Mouse (Mus musculus): ENCODE measurements at regions not wholly inside any gene's neighbourhood (a gene's known extent, or its start where the extent isn't known, plus 50 kb on each side); places are given as distances from the start of the nearest gene placed in this dataset.

GRCm38 (mm10) chr1:41410533-41410932 lies 605.1 kb downstream of the Tmem182 start:
- no peak for DNase-seq (ENCODE audit: low read depth, low spot score)

- no peak for DNase-seq (ENCODE audit: low read depth, low spot score)
These were observed 606.2 kb downstream of the Tmem182 start for GRCm38 (mm10) chr1:41411641-41412040.

GRCm38 (mm10) chr1:41412078-41412477 lies 606.7 kb downstream of the Tmem182 start:
- no peak for DNase-seq (ENCODE audit: low read depth, low spot score)

- DNase-seq (ENCODE audit: low read depth, low spot score), result no peak
These were observed 615.3 kb downstream of the Tmem182 start for GRCm38 (mm10) chr1:41420489-41421327.

- DNase-seq (ENCODE audit: low read depth, low spot score), result no peak
These were observed 622.5 kb downstream of the Tmem182 start for GRCm38 (mm10) chr1:41427853-41428252.

- no peak for DNase-seq (ENCODE audit: low read depth, low spot score)
These were observed 625.8 kb downstream of the Tmem182 start for GRCm38 (mm10) chr1:41431127-41431690.

GRCm38 (mm10) chr1:41435379-41435778 lies 630.0 kb downstream of the Tmem182 start:
- DNase-seq (ENCODE audit: low read depth, low spot score), result no peak

- DNase-seq (ENCODE audit: low read depth, low spot score), result no peak
These were observed 644.6 kb downstream of the Tmem182 start for GRCm38 (mm10) chr1:41449972-41450371.

All from 3T3-L1 (cell line).